Mouse (Mus musculus): ENCODE data around the gene Aipl1. TPM values are rescaled to one million over a fixed set of nuclear protein-coding genes. Genes with fewer than 3 reads are reported as not detected.
"Not testable (repeated sequence)": the region's sequence is repeated elsewhere in the genome, so short reads cannot be mapped to it uniquely, and the experiment has no call there.

Gene Aipl1
- total and polyA plus RNA-seq, 3 experiments = 0.04 TPM; not detected in 2

DNA sequence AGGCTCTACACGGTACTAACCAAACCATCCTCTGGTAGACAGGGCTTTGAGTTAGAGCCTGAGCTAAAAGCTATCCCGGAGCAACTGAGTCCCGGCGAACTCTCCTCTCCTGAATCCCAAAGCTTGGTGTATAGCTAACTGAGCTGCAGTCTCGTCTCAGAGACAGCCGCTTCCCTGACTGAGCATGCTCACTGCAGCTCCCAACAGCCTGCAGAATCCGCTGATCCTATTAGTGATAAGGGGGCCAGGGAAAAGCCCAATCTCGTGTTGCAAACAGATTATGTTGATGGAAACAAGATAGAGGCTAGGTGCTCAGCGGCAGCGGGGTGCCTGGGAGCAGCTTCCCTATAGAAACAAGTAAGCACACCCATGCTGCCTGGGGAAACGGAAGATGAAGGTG is 40.5 kb downstream of the Aipl1 start:
- Histone ChIP-seq H3K27me3 (ENCODE audit: control insufficient read depth, insufficient read depth, low read length) (no peaks in the 10 kb centered on the region), H3K79me2 (replicated peaks; ENCODE audit: control insufficient read depth, insufficient read depth, low read length) (no peaks in the 10 kb centered on the region), H3K4me1 (ENCODE audit: control insufficient read depth, insufficient read depth, low read length) (peaks cover 5% of the 10 kb centered on the region), H3K36me3 (ENCODE audit: control insufficient read depth, insufficient read depth, low read length) (no peaks in the 10 kb centered on the region), H3K9ac (ENCODE audit: low read depth, low read length) (no peak overlapping the region), H3K27ac (no peak overlapping the region), H3K4me3 (peak overlapping the region; percentile 3; the same call in 1 of the 2 replicates)
- WGBS = 29% methylated on average over 11 of the region's 11 CpGs
- intact Hi-C loops (cut with DNase I) = loop anchor here (10.0 kb wide), 1 partner anchor 242 kb away; no protein-coding TSS in a partner anchor
- DNase-seq = no peak
- TF ChIP-seq POLR2A (IDR thresholded peaks at IDR 0.05; ENCODE audit: insufficient read depth, low read depth, low read length) (no peak), CTCF (IDR thresholded peaks at IDR 0.05) (no peak), EP300 (IDR thresholded peaks at IDR 0.05; ENCODE audit: insufficient read depth, low read depth, low read length) (no peak)

DNA sequence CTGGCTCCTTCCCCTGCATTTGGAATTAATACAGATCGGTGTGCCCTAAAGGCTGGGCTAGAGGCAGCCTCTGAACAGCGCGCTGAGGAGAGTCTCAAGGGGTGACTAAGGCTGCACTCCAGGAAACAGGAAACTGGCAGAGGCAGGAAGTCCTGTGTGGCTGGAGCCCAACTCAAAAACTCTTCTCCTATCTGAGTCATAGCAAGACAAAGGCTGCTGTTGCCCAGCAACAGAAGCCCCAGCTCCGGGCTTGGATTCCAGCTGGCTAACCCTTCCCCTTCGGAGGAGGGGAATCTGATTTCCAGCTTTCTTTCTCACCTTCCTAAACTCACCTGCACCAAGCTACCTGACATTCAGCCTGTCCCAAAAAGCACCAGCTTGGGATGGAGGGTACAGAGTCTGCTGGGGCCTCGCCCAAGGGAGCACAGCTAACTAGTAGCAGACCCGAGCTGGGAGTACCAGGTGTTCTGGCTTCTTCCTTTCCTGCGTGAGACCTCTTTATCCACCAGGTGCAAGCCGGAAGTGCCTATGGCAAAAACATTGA is 41.3 kb downstream of the Aipl1 start:
- Histone ChIP-seq H3K9ac (ENCODE audit: low read depth, low read length) (no peak overlapping the region), H3K27ac (no peak overlapping the region), H3K79me2 (replicated peaks; ENCODE audit: control insufficient read depth, insufficient read depth, low read length) (no peaks in the 10 kb centered on the region), H3K36me3 (ENCODE audit: control insufficient read depth, insufficient read depth, low read length) (no peaks in the 10 kb centered on the region), H3K4me1 (ENCODE audit: control insufficient read depth, insufficient read depth, low read length) (peaks cover 5% of the 10 kb centered on the region), H3K27me3 (ENCODE audit: control insufficient read depth, insufficient read depth, low read length) (no peaks in the 10 kb centered on the region), H3K4me3 (peak overlapping the region; percentile 29)
- intact Hi-C loops (cut with DNase I) = loop anchor here (10.0 kb wide), 1 partner anchor 241 kb away; no protein-coding TSS in a partner anchor
- TF ChIP-seq EP300 (IDR thresholded peaks at IDR 0.05; ENCODE audit: insufficient read depth, low read depth, low read length) = no peak
- no peak for TF ChIP-seq POLR2A (IDR thresholded peaks at IDR 0.05; ENCODE audit: insufficient read depth, low read depth, low read length)
- no peak for TF ChIP-seq CTCF (IDR thresholded peaks at IDR 0.05)
- 9% methylated on average over 9 of the region's 9 CpGs for WGBS
- DNase-seq = peak; percentile 63 to 82

DNA sequence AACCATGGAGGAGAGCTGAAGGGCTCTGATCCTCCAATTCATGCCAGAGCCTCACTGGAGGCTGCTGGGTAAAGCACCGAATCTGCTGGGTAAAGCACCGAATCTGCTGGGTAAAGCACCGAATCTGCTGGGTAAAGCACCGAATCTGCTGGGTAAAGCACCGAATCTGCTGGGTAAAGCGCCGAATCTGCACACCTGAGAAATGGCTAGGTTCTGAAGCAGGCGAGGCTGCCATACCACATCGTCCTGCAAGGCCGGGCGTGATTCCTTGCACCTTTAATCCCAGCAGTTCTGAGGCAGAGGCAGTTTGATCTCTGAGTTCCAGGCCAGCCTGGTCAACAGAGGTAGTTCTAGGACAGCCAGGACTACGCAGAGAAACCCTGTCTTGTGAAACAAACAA is 44.9 kb downstream of the Aipl1 start:
- Histone ChIP-seq H3K36me3 (ENCODE audit: control insufficient read depth, insufficient read depth, low read length) (no peaks in the 10 kb centered on the region), H3K4me3 (no peak overlapping the region), H3K27me3 (ENCODE audit: control insufficient read depth, insufficient read depth, low read length) (no peaks in the 10 kb centered on the region), H3K9ac (ENCODE audit: low read depth, low read length) (no peak overlapping the region), H3K27ac (no peak overlapping the region), H3K4me1 (ENCODE audit: control insufficient read depth, insufficient read depth, low read length) (peaks cover 5% of the 10 kb centered on the region), H3K79me2 (replicated peaks; ENCODE audit: control insufficient read depth, insufficient read depth, low read length) (no peaks in the 10 kb centered on the region)
- TF ChIP-seq CTCF (IDR thresholded peaks at IDR 0.05) (no peak), POLR2A (IDR thresholded peaks at IDR 0.05; ENCODE audit: insufficient read depth, low read depth, low read length) (no peak), EP300 (IDR thresholded peaks at IDR 0.05; ENCODE audit: insufficient read depth, low read depth, low read length) (no peak)
- WGBS = 92% methylated on average over 12 of the region's 12 CpGs
- no peak for DNase-seq
- intact Hi-C loops (cut with DNase I) = loop anchor here (5.0 to 10.0 kb wide), 2 partner anchors 45 to 238 kb away; partner anchors contain the start of gene Aipl1

DNA sequence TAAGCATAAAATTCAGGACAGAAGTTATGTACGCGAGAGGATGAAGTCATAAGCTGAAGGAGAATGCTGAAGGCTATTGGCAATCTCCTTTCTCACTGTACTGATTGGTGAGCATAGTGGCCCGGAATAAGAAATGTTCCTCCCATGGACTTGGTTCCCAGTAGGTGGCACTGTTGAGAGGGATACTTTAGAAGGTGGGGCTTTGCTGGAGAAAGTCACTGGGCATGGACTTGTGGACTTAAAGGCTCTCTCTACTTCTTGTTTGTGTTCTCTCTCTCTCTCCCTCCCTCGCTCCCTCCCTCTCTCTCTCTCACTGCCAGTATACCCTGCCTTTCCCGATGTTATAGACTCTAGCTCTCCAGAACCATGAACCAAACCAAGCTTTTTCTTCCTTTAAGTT is 45.8 kb downstream of the Aipl1 start:
- H3K9ac ChIP-seq (ENCODE audit: low read depth, low read length) = no peak overlapping the region
- WGBS = 8% methylated on average over 5 of the region's 5 CpGs
- intact Hi-C loops (cut with DNase I) = loop anchor here (1.0 to 10.0 kb wide), 3 partner anchors 33 to 237 kb away; partner anchors contain the start of gene Aipl1
- no peaks in the 10 kb centered on the region for H3K79me2 ChIP-seq (replicated peaks; ENCODE audit: control insufficient read depth, insufficient read depth, low read length)
- no peaks in the 10 kb centered on the region for H3K27me3 ChIP-seq (ENCODE audit: control insufficient read depth, insufficient read depth, low read length)
- no peaks in the 10 kb centered on the region for H3K36me3 ChIP-seq (ENCODE audit: control insufficient read depth, insufficient read depth, low read length)
- H3K4me3 ChIP-seq = no peak overlapping the region
- TF ChIP-seq POLR2A (IDR thresholded peaks at IDR 0.05; ENCODE audit: insufficient read depth, low read depth, low read length) = no peak
- peak; percentile 84 for TF ChIP-seq CTCF (IDR thresholded peaks at IDR 0.05)
- peak in 1 of 2 experiments; percentile 30 for DNase-seq
- H3K4me1 ChIP-seq (ENCODE audit: control insufficient read depth, insufficient read depth, low read length) = peaks cover 3% of the 10 kb centered on the region
- no peak overlapping the region for H3K27ac ChIP-seq

DNA sequence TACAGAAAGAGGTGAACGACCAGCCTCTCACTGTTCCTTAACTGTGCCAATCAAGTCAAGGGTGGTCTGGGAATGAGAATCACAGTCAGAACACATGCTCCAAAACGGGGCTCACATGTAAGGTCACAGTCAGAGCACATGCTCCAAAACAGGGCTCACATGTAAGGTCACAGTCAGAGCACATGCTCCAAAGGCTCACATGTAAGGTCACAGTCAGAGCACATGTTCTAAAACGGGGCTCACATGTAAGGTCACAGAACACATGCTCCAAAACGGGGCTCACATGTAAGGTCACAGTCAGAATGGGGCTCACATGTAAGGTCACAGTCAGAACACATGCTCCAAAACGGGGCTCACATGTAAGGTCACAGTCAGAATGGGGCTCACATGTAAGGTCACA is 47.9 kb downstream of the Aipl1 start:
- H3K4me3 ChIP-seq; intact Hi-C loops (cut with DNase I); H3K9ac ChIP-seq (ENCODE audit: low read depth, low read length); H3K4me1 ChIP-seq (ENCODE audit: control insufficient read depth, insufficient read depth, low read length); H3K79me2 ChIP-seq (replicated peaks; ENCODE audit: control insufficient read depth, insufficient read depth, low read length); H3K36me3 ChIP-seq (ENCODE audit: control insufficient read depth, insufficient read depth, low read length); DNase-seq; H3K27ac ChIP-seq; H3K27me3 ChIP-seq (ENCODE audit: control insufficient read depth, insufficient read depth, low read length): not testable (repeated sequence)
- 59% methylated on average over 5 of the region's 5 CpGs for WGBS

DNA sequence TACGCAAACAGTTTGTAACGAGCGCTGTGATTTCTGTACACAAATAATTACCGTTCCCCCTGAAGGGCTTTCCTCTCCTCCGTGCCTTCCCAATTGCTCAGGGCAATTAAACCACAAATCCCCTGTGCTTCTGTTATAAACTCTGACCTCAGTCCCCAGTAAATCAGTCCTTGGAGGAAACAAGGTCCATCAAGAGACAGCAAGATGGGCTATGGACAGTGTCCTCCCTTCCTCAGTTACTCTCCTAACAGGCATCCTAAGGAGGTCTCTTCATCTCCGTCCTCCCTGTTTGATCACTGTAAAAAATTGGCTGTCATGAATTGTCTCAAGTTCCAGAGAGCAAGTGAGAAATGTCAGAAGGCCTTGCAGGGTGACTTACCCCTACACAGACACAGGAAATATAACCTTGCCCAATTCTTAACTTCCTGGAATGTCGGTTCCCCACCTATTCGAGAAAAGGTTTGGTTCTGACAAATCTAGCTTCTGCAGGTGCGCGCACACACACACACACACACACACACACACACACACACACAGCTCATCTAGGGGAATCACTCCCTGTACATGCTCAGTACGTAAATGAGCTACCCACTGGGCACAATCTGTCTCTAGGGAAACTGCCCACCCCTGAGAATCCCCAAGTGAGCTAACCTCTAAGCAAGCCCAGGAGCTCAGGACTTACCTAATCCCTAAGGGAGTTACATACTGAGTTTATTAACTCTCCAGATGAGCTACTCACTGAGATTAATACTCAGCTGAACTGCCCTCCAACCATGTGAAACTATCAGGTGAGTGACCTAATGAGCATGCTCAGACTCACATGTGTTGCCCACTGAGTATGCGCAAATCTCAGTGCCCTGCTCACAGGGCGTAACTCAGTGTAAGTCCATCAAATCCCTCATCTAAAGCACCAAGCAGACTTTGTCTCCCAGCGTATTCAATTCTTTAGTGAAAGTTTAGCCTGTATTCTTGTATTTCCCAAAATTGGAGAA is 49.9 kb downstream of the Aipl1 start:
- Histone ChIP-seq H3K27ac (no peak overlapping the region), H3K79me2 (replicated peaks; ENCODE audit: control insufficient read depth, insufficient read depth, low read length) (no peaks in the 10 kb centered on the region), H3K27me3 (ENCODE audit: control insufficient read depth, insufficient read depth, low read length) (no peaks in the 10 kb centered on the region), H3K4me3 (no peak overlapping the region), H3K36me3 (ENCODE audit: control insufficient read depth, insufficient read depth, low read length) (no peaks in the 10 kb centered on the region), H3K9ac (ENCODE audit: low read depth, low read length) (no peak overlapping the region), H3K4me1 (ENCODE audit: control insufficient read depth, insufficient read depth, low read length) (no peaks in the 10 kb centered on the region)
- DNase-seq = no peak
- TF ChIP-seq CTCF (IDR thresholded peaks at IDR 0.05) = no peak
- no peak for TF ChIP-seq POLR2A (IDR thresholded peaks at IDR 0.05; ENCODE audit: insufficient read depth, low read depth, low read length)
- TF ChIP-seq EP300 (IDR thresholded peaks at IDR 0.05; ENCODE audit: insufficient read depth, low read depth, low read length) = no peak
- intact Hi-C loops (cut with DNase I) = no loop called here
- WGBS = 81% methylated on average over 14 of the region's 14 CpGs
